Mouse (Mus musculus): ENCODE results near the gene Cpt2. TPM values are rescaled to one million over a fixed set of nuclear protein-coding genes. Genes with fewer than 3 reads are reported as not detected.

Cpt2 gene
- total RNA-seq (2021): 100 to 1,000 TPM; 146 to 208 TPM
- long read RNA-seq, experiment 1, transcript Cpt2-201 (5 exons, 2,372 nt): major isoform, 212 of 271 reads
- long read RNA-seq, experiment 1, partial matches to known transcripts: 56 of 271 reads
- long read RNA-seq, experiment 1, other reads (novel, unspliced or antisense): 3 of 271 reads
- long read RNA-seq, experiment 2, transcript Cpt2-201 (5 exons, 2,372 nt): major isoform, 98 of 106 reads
- long read RNA-seq, experiment 2, partial matches to known transcripts: 6 of 106 reads
- long read RNA-seq, experiment 2, other reads (novel, unspliced or antisense): 2 of 106 reads

DNA sequence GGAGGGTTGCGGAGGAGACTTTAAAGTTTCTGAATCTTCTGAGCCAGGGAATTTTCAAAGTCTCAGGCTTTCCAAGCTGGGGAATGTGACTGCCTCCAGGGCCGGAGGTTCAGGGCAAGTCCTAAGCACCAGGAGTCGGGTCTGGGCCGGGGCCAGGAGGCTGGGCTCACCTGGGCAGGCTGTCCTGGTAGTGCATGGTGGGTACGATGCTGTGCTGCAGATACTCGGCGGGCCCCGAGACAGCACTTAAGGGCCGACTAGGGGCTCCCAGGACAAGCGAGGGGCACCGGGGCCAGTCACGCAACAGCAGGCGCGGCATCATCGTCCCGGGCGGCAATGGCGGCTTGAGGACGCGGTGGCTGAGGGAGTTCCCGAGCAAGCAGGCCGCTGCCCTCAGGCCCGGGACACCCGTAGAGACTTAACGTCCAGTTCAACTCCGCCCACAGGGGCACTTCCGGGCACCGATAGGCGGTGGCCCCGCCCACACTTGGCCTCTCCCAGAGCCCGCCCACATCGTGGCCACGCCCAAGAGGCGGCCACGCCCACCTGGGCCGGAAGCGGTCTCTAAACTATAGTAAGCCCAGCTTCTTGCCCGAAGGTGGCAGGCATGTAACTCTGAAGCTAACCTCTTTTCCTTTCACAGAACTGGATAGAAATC, at the start of gene Cpt2:
Cpt2 (minus strand) TSS at position 466 of the 658 bp plus-strand sequence.
- peak; percentile 97 for DNase-seq

DNA sequence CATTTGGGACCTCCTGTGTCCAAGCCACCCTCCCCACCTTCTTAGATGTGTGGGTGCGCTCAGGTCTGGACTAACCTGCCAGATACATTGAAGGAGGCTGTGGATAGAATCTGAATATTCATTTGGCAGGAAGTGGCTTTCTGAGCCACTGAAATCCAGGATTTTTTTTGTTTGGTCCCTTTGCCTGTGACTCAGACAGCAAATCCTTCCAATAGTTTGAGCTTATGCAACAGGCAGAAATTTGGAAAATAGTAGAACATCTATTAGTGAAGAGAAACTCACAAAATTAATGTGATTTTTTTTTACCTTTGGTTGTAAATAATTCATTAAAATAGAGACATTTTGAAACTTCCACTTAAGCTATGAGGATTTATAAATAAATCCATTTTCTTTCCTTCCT, 47.8 kb upstream of the Cpt2 start:
- no peak for DNase-seq

DNA sequence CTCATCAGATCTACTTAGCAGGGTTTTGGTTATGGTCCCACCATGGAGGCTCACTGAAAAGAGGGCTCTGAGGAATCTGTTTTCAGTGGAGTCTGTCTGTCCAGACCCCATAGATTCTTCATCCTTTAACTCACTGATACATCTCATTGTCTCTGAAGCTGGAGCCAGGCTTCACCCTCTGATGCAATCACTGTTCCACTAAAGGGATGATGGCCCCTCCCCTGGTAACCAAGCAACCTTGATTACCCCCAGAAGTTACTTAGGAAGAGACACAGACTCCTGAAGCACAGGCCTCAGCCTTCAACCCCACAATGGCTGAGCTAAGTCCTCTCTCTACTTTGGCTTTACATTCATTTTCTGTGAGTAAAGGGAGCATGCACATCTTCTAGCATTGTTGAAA, 46.4 kb upstream of the Cpt2 start:
- no peak for DNase-seq

DNA sequence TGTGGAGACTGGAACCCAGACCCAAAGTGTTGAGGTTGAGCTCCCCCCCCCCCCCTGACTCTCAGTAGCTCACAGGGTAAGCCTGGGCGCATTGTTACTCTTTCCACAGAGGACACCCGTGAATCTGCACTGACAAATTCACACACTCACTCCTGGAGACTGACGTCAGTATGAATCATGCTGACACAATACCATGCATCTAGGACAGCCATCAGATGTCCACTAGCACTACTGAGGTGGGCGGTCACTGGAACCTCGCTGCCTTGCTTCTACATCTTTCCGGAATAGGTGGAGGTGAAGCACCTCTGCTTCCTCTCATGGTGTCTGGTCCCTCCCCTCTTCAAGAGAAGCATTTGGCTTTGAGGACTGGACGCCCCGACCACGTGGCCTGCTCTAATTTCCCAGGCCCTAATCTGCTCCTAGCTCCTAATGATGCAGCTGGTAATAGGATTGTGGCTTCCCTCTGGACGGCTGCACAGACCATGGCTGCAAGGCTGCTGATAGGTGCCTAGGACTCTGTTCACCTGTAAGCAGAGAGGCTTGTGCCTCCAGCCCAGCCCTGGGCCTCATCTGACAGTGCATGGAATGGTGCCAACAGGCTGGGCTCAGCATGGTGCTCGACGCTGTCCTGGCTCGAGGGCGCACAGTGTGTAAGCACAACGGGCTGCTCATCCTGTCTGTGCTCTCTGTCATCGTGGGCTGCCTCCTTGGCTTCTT, 44.7 kb upstream of the Cpt2 start, which contains the start of gene Slc1a7:
Slc1a7 (plus strand) TSS at position 367 of the 717 bp plus-strand sequence.
- peak in 1 of 2 experiments; percentile 18 for DNase-seq

DNA sequence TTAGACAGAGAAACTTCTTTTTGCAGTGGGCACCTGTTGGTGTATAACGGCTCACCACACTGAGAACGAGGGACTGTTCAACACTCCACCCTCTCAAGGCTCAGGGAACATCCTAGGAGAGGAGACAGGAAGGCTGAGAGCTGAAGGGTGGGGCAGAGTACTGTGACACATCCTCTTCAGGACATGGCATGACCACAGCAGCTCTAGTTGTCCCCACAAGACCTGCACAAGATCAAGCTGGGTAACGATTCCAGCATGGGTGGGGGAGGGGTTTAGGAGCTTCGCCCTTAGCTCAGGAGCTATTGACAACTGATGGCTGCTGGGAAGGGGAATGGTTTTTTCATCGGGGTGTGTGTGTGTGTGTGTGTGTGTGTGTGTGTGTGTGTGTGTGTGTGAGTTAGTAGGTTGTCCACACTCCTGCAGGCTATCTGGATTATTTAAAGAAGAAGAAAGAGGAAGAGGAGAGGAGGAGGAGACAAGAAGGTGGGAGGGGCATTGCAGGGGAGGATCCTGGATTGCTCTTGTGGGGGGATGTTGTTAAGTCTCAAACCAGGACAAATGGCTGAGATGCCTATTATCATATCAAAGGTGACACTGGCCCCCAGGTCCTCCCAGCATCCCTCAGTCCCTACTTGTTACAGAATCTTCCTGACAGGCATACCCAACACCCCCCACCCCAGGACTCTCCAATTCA, 43.2 kb upstream of the Cpt2 start:
- DNase-seq: no peak

DNA sequence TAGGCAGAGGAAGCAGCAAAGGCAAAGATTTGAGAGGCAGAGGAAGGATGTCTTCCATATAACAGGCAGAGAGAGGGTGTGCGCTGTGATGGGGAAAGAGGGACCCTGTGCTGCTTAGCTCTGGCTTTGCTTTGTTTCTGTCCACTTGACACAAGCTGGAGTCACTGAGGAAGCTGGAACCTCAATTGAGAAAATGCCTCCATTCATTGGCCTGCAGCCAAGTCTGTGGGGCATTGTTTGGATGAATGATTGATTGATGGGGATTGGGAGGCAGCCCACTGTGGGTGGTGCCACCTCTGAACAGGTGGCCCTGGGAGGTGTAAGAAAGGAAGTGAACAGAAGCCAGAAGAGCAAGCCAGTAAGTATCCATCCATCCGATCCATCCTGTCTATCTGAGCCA, 39.4 kb upstream of the Cpt2 start:
- DNase-seq: no peak

DNA sequence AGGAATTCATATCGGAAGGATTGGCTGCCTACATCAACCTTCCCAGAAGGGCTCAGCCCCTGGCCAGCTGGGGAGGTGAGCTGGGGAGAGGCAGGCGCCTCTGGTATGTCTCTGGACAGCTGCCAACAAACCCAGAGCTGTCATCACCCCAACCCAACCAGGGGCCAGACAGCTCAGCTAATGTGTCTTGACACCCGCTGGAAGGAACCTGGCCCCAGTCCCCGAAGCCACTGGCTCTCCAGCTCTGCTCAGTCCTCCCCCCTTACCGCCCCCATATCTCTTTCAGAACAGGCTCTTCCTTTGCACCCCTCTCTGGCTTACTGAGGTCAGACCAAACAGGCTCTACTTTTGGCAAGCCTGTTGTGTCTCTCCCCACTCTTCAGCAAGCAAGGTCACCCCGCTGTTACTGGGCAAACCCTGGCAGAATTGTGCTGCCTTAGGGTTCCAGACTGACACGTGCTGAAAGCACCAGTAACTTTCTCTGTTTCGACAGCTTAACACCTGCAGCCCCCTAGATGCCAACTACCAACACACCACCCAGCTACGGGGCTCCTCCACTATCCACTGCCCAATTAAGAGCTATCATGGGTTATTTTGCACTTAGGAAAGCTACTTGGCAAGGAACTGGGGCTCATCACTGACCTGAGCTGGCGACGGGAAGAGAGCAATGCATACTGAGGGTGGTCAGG, 38.8 kb upstream of the Cpt2 start:
- DNase-seq: peak; percentile 28 to 44

DNA sequence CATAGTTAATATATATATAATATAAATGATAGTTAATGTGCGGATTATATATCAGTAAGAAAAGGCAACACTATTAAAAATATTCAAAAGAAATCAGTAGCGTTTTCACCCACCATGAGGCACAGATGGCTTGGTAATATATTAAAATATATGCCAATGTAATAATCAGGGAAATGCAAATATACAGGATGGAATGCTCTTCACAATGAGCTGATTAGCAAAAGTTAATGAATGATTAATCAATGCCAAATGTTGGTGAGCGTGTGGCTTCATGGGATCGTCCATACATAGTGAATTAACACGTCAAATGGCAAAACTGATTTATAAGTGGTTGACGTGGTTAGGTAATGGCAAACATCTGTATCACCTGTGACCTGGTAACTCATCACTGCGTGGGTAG, 35.1 kb upstream of the Cpt2 start:
- no peak for DNase-seq

DNA sequence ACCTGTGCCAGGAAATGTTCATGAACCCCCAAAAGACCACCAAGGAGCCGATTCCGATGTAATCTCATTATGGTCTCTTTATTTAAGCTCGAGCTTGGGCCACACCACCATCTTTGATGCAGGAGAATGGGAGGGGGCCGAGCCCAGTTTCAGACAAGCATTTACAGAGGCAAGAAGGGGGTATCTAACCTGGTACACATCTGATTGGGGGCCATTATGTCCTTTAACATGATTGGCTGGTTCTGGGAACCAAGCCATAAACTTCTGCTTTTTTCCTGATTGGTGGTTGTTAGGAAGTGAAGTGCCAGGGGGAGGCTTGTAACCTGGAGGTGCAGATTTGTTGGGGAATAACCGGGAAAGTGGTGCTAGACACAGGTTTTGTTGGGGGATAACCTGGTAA, 32.3 kb upstream of the Cpt2 start:
- no peak for DNase-seq

DNA sequence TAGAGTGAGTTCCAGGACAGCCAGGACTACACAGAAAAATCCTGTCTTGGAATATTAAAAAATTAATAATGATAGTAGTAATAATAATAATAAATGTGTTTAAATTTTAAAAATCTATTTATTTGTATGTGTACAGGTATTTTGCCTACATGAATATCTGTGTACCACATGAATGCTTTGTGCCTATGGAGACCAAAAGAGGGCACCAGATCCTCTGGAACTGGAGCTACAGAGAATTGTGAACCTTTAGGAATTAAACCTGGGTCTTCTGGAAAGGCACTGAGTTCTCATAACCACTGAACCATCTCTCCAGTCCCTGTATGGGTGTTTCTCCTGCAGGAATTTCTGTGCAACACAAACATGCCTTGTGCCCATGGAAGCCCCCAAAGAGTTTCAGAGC, 29.4 kb upstream of the Cpt2 start:
- no peak for DNase-seq

DNA sequence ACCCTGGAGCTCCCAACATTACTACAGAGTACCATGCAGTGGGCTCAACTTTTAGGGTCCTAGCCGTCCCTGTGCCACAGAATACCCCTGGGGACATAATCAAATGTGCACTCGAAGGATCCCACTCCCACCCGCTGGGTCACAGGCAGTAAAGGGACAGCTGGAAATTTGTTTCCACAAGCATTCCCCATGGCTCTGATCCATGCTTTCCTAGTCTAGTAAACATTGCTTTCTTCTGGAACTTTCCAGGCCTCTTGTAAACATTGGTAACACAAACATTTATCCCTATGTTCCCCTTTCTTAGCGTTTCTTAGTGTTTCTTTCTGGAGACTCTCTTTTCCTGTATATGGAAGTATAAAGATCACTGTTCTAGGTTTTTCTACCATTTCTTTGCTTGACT, 26.5 kb upstream of the Cpt2 start:
- DNase-seq: no peak

DNA sequence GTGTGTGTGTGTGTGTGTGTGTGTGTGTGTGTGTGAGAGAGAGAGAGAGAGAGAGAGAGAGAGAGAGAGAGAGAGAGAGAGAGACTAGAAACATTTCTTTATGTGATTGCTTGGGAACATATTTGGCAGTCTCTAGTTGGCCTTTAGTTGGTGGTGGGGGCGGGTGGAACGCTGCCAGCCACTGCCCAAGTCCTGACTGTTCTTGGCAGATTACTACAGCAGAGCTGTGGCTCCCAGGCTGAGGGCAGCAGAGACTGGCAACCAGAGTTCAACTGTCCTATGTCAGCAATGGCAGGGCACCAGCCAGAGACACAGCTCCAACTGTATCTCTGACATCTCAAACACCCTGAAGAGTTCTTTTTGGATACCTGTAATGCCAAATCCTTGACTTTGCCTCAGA, 20.7 kb upstream of the Cpt2 start:
- DNase-seq: peak; percentile 16 to 59

DNA sequence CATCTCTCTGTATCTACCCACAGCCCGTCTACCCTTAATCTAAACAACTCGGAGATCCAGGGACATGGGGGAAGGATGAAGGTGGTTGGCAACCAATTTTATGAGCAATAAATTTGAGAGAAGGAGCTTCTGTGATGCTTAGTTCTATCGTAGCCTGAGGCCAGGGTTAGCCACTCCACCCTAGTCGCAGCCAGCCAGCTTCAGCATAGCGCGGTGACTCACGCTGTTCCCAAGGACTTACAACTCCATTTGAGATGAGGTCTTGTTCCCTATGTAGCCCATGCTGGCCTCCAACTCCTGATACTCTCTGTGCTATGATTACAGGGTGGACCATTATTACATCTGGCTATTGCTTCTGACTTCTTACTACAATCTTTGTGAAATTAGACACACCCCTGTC, 19.3 kb upstream of the Cpt2 start:
- DNase-seq: peak; percentile 23 to 28

DNA sequence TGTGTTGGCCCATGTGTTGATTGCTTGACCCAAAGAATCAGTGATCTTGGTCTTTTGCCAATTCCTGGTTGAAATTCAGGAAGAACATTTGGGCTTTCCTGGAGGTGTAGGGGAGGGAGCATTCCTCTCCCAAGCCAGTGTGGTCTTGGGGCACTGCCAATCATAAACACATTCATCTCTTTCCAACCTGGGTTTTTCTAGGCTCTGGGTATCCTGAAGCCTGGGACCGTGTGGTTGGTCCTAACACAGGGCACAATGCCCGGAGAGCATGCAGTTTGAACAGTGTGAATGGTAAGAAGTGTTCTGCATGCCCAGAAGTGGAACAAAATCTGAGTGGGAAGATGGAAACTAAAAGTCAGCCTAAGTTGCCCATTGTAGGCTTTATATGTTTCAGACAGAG, 14.7 kb upstream of the Cpt2 start:
- DNase-seq: no peak

DNA sequence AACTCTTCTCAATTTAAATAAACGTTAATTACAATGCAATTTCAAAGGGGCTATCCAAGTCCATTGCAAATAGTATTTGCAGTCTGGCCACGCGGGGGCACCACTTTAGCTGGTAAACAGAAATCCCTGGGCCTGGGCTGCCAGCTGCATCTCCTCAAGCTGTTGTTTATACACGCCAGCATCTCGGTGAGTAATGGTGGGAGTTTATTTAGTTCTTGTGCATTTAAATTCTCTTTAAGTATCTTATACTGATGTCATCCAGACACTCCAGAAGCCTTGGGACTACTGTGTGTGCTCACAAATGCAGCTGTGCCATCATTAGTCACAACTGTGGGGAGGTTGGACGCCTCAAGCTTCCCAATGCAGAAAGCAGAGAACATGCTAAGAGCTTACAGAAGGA, 13.9 kb upstream of the Cpt2 start:
- peak; percentile 70 to 82 for DNase-seq

DNA sequence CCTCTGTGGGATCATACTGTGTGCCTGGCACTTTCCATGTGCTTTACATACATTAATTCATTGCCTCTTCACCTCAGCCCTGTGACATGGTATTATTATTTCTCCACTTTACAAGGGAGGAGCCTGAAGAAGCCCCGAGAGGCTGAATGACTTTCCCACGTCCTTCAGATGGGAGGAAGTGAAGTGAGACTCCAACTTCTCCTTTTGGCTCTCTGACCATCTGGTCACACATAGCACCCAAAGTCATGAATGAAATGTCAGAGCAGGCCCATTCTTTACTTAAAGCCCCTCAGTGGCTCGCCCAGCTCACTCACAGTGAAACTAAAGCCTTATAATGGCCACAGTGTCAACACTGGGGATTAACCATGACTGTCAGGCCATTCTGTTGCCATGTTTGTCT, 11.8 kb upstream of the Cpt2 start:
- no peak for DNase-seq

DNA sequence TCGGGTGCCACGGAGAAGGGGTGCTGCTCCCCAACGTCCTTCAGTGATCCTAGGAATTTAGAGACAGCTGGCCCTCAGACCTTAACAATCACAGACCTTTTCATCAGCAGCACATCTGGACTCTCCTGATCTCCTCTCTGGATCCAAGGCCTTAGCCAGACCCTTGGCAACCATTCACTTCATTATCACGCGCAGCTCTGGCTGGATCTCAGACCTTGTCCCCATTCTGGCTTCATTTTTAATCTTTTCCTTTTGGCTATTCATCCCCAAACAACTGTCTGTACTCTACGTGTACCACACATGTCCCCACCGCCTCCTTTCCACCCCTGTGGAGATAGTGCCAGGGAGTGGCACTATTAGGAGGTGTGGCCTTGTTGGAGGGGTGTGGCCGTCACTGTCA, 9.8 kb upstream of the Cpt2 start:
- no peak for DNase-seq

DNA sequence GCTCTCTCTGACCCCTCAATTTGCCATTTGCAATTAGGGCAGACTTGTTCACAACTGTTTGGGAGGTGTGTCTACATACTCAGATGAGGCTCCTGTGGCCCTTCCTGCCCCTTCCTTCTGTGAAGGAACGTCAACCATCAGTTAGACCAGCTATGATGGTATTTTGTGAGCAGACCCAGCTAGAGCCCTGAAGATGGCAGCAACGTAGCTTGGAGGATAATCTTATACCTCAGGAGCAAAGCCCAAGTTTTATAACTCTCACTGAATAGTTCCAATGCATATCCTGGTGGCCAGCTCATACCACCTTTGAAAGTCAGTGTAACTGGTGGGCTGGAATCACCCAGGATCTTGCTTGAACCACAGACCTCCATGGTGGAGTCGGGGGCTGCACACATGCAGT, 8.0 kb upstream of the Cpt2 start:
- no peak for DNase-seq

DNA sequence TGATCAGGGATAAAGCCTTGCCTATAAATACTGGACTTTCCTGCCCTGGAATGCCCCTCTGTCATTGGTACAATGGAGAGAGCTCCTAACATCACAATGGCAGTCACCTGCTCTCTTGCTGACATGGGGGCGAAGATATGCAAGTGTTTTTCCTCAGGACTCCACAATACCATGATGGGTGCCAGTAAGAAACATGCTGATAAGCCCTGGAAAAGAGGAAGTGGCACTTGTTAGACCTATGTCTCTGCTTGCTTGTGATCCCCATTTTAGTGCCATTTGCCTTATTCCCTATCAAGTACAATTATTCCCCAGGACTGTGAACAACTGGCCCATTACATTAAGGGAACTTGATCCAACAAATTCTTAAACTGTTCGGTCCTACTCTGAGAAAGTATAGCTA, 5.3 kb upstream of the Cpt2 start:
- DNase-seq: no peak

DNA sequence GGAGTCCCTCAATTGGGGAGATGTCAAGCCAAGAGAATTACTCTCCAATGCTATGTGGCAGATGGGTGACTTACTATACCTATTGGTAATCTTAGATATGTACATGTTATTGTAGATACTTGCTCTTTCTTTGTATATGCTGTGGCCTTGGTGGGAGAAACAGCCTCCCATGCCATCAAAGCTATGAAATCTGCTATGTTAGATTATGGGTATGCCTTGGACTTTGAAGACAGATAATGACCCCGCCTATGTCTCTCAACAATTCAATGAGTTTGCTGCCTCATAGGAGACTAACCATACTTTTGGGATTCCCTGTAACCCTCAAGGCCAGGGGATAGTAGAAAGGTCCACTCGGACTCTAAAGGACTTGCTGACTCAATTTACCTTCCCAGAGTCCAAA, 4.9 kb upstream of the Cpt2 start:
- no peak for DNase-seq

DNA sequence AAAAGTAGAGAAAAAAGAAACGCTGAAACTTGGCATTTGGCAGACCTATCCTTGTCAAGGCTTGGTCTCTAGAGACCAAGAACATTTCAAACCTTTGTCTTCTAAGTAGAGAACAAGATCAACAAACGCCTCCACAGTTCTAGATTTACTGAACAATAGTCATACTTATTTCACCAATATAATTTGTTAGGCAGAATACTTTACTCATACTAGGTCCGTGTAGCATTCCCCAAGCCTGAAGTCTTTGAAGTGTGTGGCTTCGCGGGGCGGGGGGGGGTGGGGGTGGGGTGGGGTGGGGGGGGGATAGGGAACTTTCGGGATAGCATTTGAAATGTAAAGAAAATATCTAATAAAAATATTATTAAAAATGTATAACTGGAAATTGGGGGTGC, 389 bp upstream of the Cpt2 start:
- no peak for DNase-seq

DNA sequence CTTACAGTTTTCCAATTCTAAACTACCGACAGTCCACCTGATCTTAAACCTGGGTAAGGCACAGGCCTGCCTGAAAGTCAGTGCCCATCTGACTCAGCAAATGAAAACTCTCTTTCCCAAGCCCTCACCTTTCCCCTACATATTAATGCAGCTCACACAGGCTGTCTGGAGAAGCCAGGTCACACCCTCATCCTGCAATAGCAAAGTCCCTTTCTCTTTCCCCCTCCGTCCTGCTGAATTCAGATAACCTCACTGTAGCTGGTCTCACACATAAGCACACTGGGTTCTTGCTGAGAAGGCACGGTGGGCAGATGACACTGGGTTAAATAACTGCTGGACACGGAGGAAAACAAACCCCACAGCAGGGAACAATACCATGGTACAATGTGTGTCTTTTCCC, 1.5 kb downstream of the Cpt2 start:
- DNase-seq: peak in 1 of 2 experiments; percentile 52
